Mouse (Mus musculus) mouse trophoblast stem cell (cell line): ENCODE data around the gene Macrod2.

Source experiments
- in situ Hi-C, 2 experiments: fragments of 300-500 bp; cut with MseI, MboI; formaldehyde crosslinking; loops; 2 replicates in 1 of 2; 3 replicates in 1 of 2; pipeline ENCODE4 v1.15.1; 2025

Macrod2 gene

GRCm38 (mm10) chr2:141962868-141963267, 1567.8 kb downstream of the Macrod2 start:
- in situ Hi-C loops: no loop called here

- in situ Hi-C loops: no loop called here
Measured at GRCm38 (mm10) chr2:141983664-141984395, 1588.7 kb downstream of the Macrod2 start.

- in situ Hi-C loops: no loop called here
Measured at GRCm38 (mm10) chr2:141998901-141999300, 1603.8 kb downstream of the Macrod2 start.

GRCm38 (mm10) chr2:142024534-142025155, 1629.5 kb downstream of the Macrod2 start:
- in situ Hi-C loops: no loop called here

- in situ Hi-C loops: no loop called here
Measured at GRCm38 (mm10) chr2:142026721-142027120, 1631.6 kb downstream of the Macrod2 start.

GRCm38 (mm10) chr2:142030756-142031646, 1635.9 kb downstream of the Macrod2 start:
- in situ Hi-C loops: no loop called here

GRCm38 (mm10) chr2:142055576-142055975, 1660.5 kb downstream of the Macrod2 start:
- in situ Hi-C loops: no loop called here

- in situ Hi-C loops: no loop called here
Measured at GRCm38 (mm10) chr2:142057889-142058750, 1663.0 kb downstream of the Macrod2 start.

- in situ Hi-C loops: no loop called here
Measured at GRCm38 (mm10) chr2:142058751-142059090, 1663.6 kb downstream of the Macrod2 start.

- in situ Hi-C loops: no loop called here
Measured at GRCm38 (mm10) chr2:142108947-142109346, 1713.8 kb downstream of the Macrod2 start.

- in situ Hi-C loops: no loop called here
Measured at GRCm38 (mm10) chr2:142116623-142117022, 1721.5 kb downstream of the Macrod2 start.

- in situ Hi-C loops: no loop called here
Measured at GRCm38 (mm10) chr2:142128109-142128508, 1733.0 kb downstream of the Macrod2 start.

GRCm38 (mm10) chr2:142129166-142129565, 1734.1 kb downstream of the Macrod2 start:
- in situ Hi-C loops: no loop called here

- in situ Hi-C loops: no loop called here
Measured at GRCm38 (mm10) chr2:142149310-142149709, 1754.2 kb downstream of the Macrod2 start.

GRCm38 (mm10) chr2:142163506-142164275, 1768.6 kb downstream of the Macrod2 start:
- in situ Hi-C loops: no loop called here

- in situ Hi-C loops: no loop called here
Measured at GRCm38 (mm10) chr2:142169649-142170048, 1774.5 kb downstream of the Macrod2 start.

- in situ Hi-C loops: no loop called here
Measured at GRCm38 (mm10) chr2:142172706-142173105, 1777.6 kb downstream of the Macrod2 start.

- in situ Hi-C loops: no loop called here
Measured at GRCm38 (mm10) chr2:142174039-142174438, 1778.9 kb downstream of the Macrod2 start.

- in situ Hi-C loops: no loop called here
Measured at GRCm38 (mm10) chr2:142186922-142187321, 1791.8 kb downstream of the Macrod2 start.

GRCm38 (mm10) chr2:142187428-142187827, 1792.3 kb downstream of the Macrod2 start:
- in situ Hi-C loops: no loop called here

- in situ Hi-C loops: no loop called here
Measured at GRCm38 (mm10) chr2:142217371-142217770, 1822.3 kb downstream of the Macrod2 start.
